In genomic region chr8:26358711-26359136, GRCm38 (mm10) we compare ENCODE assay signal across 17 mouse cellular contexts.
A peak's percentile ranks its signal among the peaks of the same experiment; 100 is the strongest.
DNase-seq lines count a peak whose midpoint lies in the region; ATAC-seq lines count a peak whose summit lies in the region.
"Had no signal": no experiment of that assay in that cellular context is flagged by ENCODE, and none has a peak within 500 bp of the region (broad histone marks: within the 10 kb centered on the region; RNA-seq: fewer than 3 reads in every experiment).

No protein-coding gene starts in this region.

- intact Hi-C loops in gastrocnemius, postnatal 14 days (cut with DNase I; ENCODE audit: low total_unique reads): no loop called here

- no peaks in the 10 kb centered on the region for H3K9me3 ChIP-seq in heart, embryonic 11.5 days (replicated peaks; ENCODE audit: control insufficient read depth, low read length)
- no peaks in the 10 kb centered on the region for H3K9me3 ChIP-seq in forebrain, embryonic 13.5 days (replicated peaks)
- H3K9me3 ChIP-seq: forebrain, embryonic 12.5 days; heart, embryonic 13.5 days had no signal

- H3K4me3 ChIP-seq in heart, embryonic 11.5 days (ENCODE audit: low read depth, low read length): no peak overlapping the region
- no peak overlapping the region for H3K4me3 ChIP-seq in forebrain, embryonic 13.5 days
- H3K4me3 ChIP-seq: forebrain, embryonic 12.5 days; heart, embryonic 13.5 days had no signal

- no peak overlapping the region for H3K27ac ChIP-seq in heart, embryonic 11.5 days (ENCODE audit: low read depth, low read length)
- H3K27ac ChIP-seq in forebrain, embryonic 13.5 days: no peak overlapping the region
- H3K27ac ChIP-seq: forebrain, embryonic 12.5 days; heart, embryonic 13.5 days had no signal

- H3K9ac ChIP-seq in heart, embryonic 11.5 days (ENCODE audit: low read depth, low read length): no peak overlapping the region
- H3K9ac ChIP-seq in forebrain, embryonic 13.5 days: no peak overlapping the region
- H3K9ac ChIP-seq: forebrain, embryonic 12.5 days; heart, embryonic 13.5 days; liver, postnatal 0 days had no signal

- 62% methylated on average over 13 of the region's 13 CpGs for WGBS in heart, embryonic 11.5 days (ENCODE audit: insufficient replicate concordance)
- WGBS in forebrain, embryonic 13.5 days: 69% methylated on average over 13 of the region's 13 CpGs

- ATAC-seq in heart, embryonic 11.5 days (replicated peaks; ENCODE audit: insufficient number of reproducible peaks, low FRiP score, low TSS enrichment): no peak
- no peak for ATAC-seq in forebrain, embryonic 13.5 days
- ATAC-seq: inflammation-experienced regulatory T-cells, adult 6 months; liver, postnatal 0 days; Patski had no signal

- H3K4me1 ChIP-seq in heart, embryonic 11.5 days (ENCODE audit: control insufficient read depth, insufficient read depth, low read length): peaks cover 6% of the 10 kb centered on the region; the same call in 1 of the 2 replicates
- H3K4me1 ChIP-seq in forebrain, embryonic 13.5 days: 0 out of 2 replicates have a peak, but pooled peaks cover 4% of the 10 kb centered on the region
- H3K4me1 ChIP-seq: forebrain, embryonic 12.5 days had no signal

- peak; percentile 92 for DNase-seq in heart, adult 11 months
- peak; percentile 32 for DNase-seq in gastrocnemius, postnatal 14 days
- DNase-seq in lung, adult 18-20 months: peak; percentile 17 to 46
- peak; percentile 70 for DNase-seq in lung, postnatal 36 days
- no peak for DNase-seq in adrenal gland, postnatal 14 days
- DNase-seq in kidney, adult 9 months: no peak
- DNase-seq: cerebellum, postnatal 14 days; kidney, postnatal 10 days; liver, postnatal 0 days; right cerebral cortex, postnatal 25 days had no signal

- no peaks in the 10 kb centered on the region for H3K36me3 ChIP-seq in heart, embryonic 11.5 days (ENCODE audit: control insufficient read depth, insufficient read depth, low read length)
- H3K36me3 ChIP-seq in forebrain, embryonic 13.5 days (ENCODE audit: poor library complexity, severe bottlenecking): no peaks in the 10 kb centered on the region
- H3K36me3 ChIP-seq: forebrain, embryonic 12.5 days; heart, embryonic 13.5 days had no signal

- H3K27me3 ChIP-seq in heart, embryonic 11.5 days (ENCODE audit: control insufficient read depth, insufficient read depth, low read length): no peaks in the 10 kb centered on the region
- no peaks in the 10 kb centered on the region for H3K27me3 ChIP-seq in forebrain, embryonic 13.5 days
- H3K27me3 ChIP-seq: heart, embryonic 13.5 days; Patski had no signal

- H3K4me2 ChIP-seq in heart, embryonic 11.5 days: no peak overlapping the region
- H3K4me2 ChIP-seq in forebrain, embryonic 13.5 days: no peak overlapping the region
- H3K4me2 ChIP-seq: forebrain, embryonic 12.5 days; heart, embryonic 13.5 days; midbrain, embryonic 11.5 days had no signal

Comparison
In these comparisons a context has a peak if more than half of its experiments do, and no peak if none do; other contexts are left out.
1. DNase-seq: peak in heart, adult 11 months (single experiment), gastrocnemius, postnatal 14 days (single experiment), lung, adult 18-20 months (2 of 2) and lung, postnatal 36 days (single experiment); none in adrenal gland, postnatal 14 days (single experiment) and kidney, adult 9 months (single experiment).